Mouse (Mus musculus): ENCODE data around the gene Cacnb3.
"Not testable (repeated sequence)": the region's sequence is repeated elsewhere in the genome, so short reads cannot be mapped to it uniquely, and the experiment has no call there.

Gene Cacnb3

GRCm38 (mm10) chr15:98630540-98630939 lies at the start of gene Cacnb3:
Cacnb3 (plus strand) TSS chr15:98630840.
- DNase-seq (ENCODE audit: low spot score) = no peak

- DNase-seq (ENCODE audit: low spot score) = no peak
Observed at GRCm38 (mm10) chr15:98582410-98582809, 48.2 kb upstream of the Cacnb3 start.

- peak; percentile 38 for DNase-seq (ENCODE audit: low spot score)
Observed at GRCm38 (mm10) chr15:98582996-98583395, 47.6 kb upstream of the Cacnb3 start.

- DNase-seq (ENCODE audit: low spot score) = no peak
Observed at GRCm38 (mm10) chr15:98585421-98585820, 45.2 kb upstream of the Cacnb3 start.

- not testable (repeated sequence) for DNase-seq (ENCODE audit: low spot score)
Observed at GRCm38 (mm10) chr15:98586141-98586540, 44.5 kb upstream of the Cacnb3 start.

- DNase-seq (ENCODE audit: low spot score) = no peak
Observed at GRCm38 (mm10) chr15:98587751-98588150, 42.9 kb upstream of the Cacnb3 start.

- no peak for DNase-seq (ENCODE audit: low spot score)
Observed at GRCm38 (mm10) chr15:98589640-98590336, 40.9 kb upstream of the Cacnb3 start.

- DNase-seq (ENCODE audit: low spot score) = no peak
Observed at GRCm38 (mm10) chr15:98591396-98591795, 39.2 kb upstream of the Cacnb3 start.

GRCm38 (mm10) chr15:98594193-98594592 lies 36.4 kb upstream of the Cacnb3 start:
- no peak for DNase-seq (ENCODE audit: low spot score)

- peak; percentile 38 for DNase-seq (ENCODE audit: low spot score)
Observed at GRCm38 (mm10) chr15:98595049-98595448, 35.6 kb upstream of the Cacnb3 start.

GRCm38 (mm10) chr15:98596609-98597008 lies 34.0 kb upstream of the Cacnb3 start:
- DNase-seq (ENCODE audit: low spot score) = no peak

GRCm38 (mm10) chr15:98600036-98600709 lies 30.5 kb upstream of the Cacnb3 start:
- DNase-seq (ENCODE audit: low spot score) = no peak

- DNase-seq (ENCODE audit: low spot score) = no peak
Observed at GRCm38 (mm10) chr15:98601832-98602190, 28.8 kb upstream of the Cacnb3 start.

- DNase-seq (ENCODE audit: low spot score) = peak; percentile 86
Observed at GRCm38 (mm10) chr15:98602191-98602881, 28.3 kb upstream of the Cacnb3 start.

- peak; percentile 43 for DNase-seq (ENCODE audit: low spot score)
Observed at GRCm38 (mm10) chr15:98602921-98603458, 27.6 kb upstream of the Cacnb3 start.

- no peak for DNase-seq (ENCODE audit: low spot score)
Observed at GRCm38 (mm10) chr15:98604041-98604575, 26.5 kb upstream of the Cacnb3 start.

GRCm38 (mm10) chr15:98606051-98606536 lies 24.5 kb upstream of the Cacnb3 start:
- DNase-seq (ENCODE audit: low spot score) = no peak

- DNase-seq (ENCODE audit: low spot score) = no peak
Observed at GRCm38 (mm10) chr15:98606739-98607138, 23.9 kb upstream of the Cacnb3 start.

- peak; percentile 74 for DNase-seq (ENCODE audit: low spot score)
Observed at GRCm38 (mm10) chr15:98607557-98607956, 23.1 kb upstream of the Cacnb3 start.

GRCm38 (mm10) chr15:98608058-98608783 lies 22.4 kb upstream of the Cacnb3 start:
- peak; percentile 80 for DNase-seq (ENCODE audit: low spot score)

GRCm38 (mm10) chr15:98608784-98609250 lies 21.8 kb upstream of the Cacnb3 start:
- DNase-seq (ENCODE audit: low spot score) = no peak
